Mouse (Mus musculus): Measurements from ENCODE around the gene Dnah9.

DNA sequence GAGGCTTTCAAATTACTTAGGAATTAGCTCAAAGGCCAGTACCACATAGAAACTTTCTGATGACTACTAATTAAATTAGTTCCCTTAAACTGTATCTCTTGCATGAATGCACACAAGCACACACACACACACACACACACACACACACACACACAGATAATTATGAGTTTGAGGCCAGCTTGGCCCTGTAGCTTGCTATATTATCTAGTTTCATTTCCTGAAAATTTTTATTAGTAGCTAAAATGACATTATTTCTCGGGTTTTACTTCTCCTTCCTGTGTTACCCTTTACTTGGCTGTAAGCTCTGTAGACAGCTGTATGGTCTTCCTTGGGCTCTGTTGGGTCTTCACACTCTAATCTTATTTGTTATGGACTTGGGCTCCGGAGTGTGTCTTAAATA is 264.4 kb downstream of the Dnah9 start:
- TF ChIP-seq POLR2A (IDR thresholded peaks at IDR 0.05; ENCODE audit: insufficient read depth, low read depth, low read length) (no peak), CTCF (IDR thresholded peaks at IDR 0.05; ENCODE audit: insufficient read depth, low read depth, low read length) (no peak)
